Mouse (Mus musculus): ENCODE measurements at regions not wholly inside any gene's neighbourhood (a gene's known extent, or its start where the extent isn't known, plus 50 kb on each side); places are given as distances from the start of the nearest gene placed in this dataset.

- no peaks in the 10 kb centered on the region for H3K79me2 ChIP-seq (ENCODE audit: control insufficient read depth, insufficient read depth, low read length, poor library complexity)
- DNase-seq (ENCODE audit: low read depth, low spot score) = no peak
- TF ChIP-seq SIN3A (IDR thresholded peaks at IDR 0.05; ENCODE audit: low read length) = no peak
- no peak for TF ChIP-seq MEF2A (IDR thresholded peaks at IDR 0.05; ENCODE audit: extremely low read depth, insufficient replicate concordance, low read depth, low read length, poor library complexity, severe bottlenecking)
- TF ChIP-seq NRF1 (IDR thresholded peaks at IDR 0.05; ENCODE audit: insufficient read depth, low read depth, low read length, poor library complexity, severe bottlenecking) = no peak
- no peak for TF ChIP-seq POLR2A (IDR thresholded peaks at IDR 0.05; ENCODE audit: control insufficient read depth in 1 of 2, insufficient read depth in 1 of 2, low read depth in 1 of 2, low read length in 2 of 2, poor library complexity in 1 of 2)
- TF ChIP-seq MAX (IDR thresholded peaks at IDR 0.05; ENCODE audit: low read length) = no peak
- no peak for TF ChIP-seq ETS1 (IDR thresholded peaks at IDR 0.05; ENCODE audit: low read depth, low read length)
- TF ChIP-seq USF1 (IDR thresholded peaks at IDR 0.05; ENCODE audit: low read depth, low read length) = no peak
- no peak for TF ChIP-seq RAD21 (IDR thresholded peaks at IDR 0.05; ENCODE audit: low read depth, low read length)
- TF ChIP-seq CHD2 (IDR thresholded peaks at IDR 0.05; ENCODE audit: low read length) = no peak
- no peak for TF ChIP-seq POLR2AphosphoS5 (IDR thresholded peaks at IDR 0.05; ENCODE audit: borderline replicate concordance, low read depth, low read length)
- no peak for TF ChIP-seq TBP (IDR thresholded peaks at IDR 0.05; ENCODE audit: low read depth, low read length)
- no peak for TF ChIP-seq CHD1 (IDR thresholded peaks at IDR 0.05; ENCODE audit: low read depth, low read length)
- TF ChIP-seq GATA1 (IDR thresholded peaks at IDR 0.05; ENCODE audit: low read depth, low read length) = no peak
- TF ChIP-seq ZC3H11A (IDR thresholded peaks at IDR 0.05; ENCODE audit: low read depth, low read length) = no peak
- TF ChIP-seq ZMIZ1 (IDR thresholded peaks at IDR 0.05; ENCODE audit: low read depth, low read length) = no peak
- TF ChIP-seq POLR2AphosphoS2 (IDR thresholded peaks at IDR 0.05; ENCODE audit: low read length) = no peak
- no peak for TF ChIP-seq ZKSCAN1 (IDR thresholded peaks at IDR 0.05; ENCODE audit: low read depth, low read length)
- no peak for TF ChIP-seq KAT2A (conservative IDR thresholded peaks at IDR 0.05; ENCODE audit: low read depth, low read length)
- no peaks in the 10 kb centered on the region for H3K9me3 ChIP-seq (replicated peaks; ENCODE audit: insufficient read depth, low read length)
- no peaks in the 10 kb centered on the region for H3K27me3 ChIP-seq (ENCODE audit: control insufficient read depth in 1 of 2, insufficient read depth in 2 of 2, low read length in 2 of 2)
- H3K36me3 ChIP-seq (ENCODE audit: control insufficient read depth in 1 of 2, insufficient read depth in 2 of 2, low read length in 2 of 2) = no peaks in the 10 kb centered on the region
- H3K4me1 ChIP-seq (ENCODE audit: control insufficient read depth in 1 of 2, insufficient read depth in 2 of 2, low read length in 2 of 2) = no peaks in the 10 kb centered on the region
- H3K4me3 ChIP-seq (ENCODE audit: control insufficient read depth in 1 of 2, insufficient read depth in 1 of 2, low read depth in 2 of 2, low read length in 2 of 2) = no peak overlapping the region
- H3K9ac ChIP-seq (ENCODE audit: control insufficient read depth, low read depth, low read length, poor library complexity, severe bottlenecking) = no peak overlapping the region
- no peak overlapping the region for H3K27ac ChIP-seq (ENCODE audit: control insufficient read depth, low read depth, low read length)
Observed at GRCm38 (mm10) chr11:64655162-64655561, 218.7 kb upstream of the F930015N05Rik start.

- Histone ChIP-seq H3K27me3 (ENCODE audit: control insufficient read depth in 1 of 2, insufficient read depth in 2 of 2, low read length in 2 of 2) (no peaks in the 10 kb centered on the region), H3K9ac (ENCODE audit: control insufficient read depth, low read depth, low read length, poor library complexity, severe bottlenecking) (no peak overlapping the region), H3K36me3 (ENCODE audit: control insufficient read depth in 1 of 2, insufficient read depth in 2 of 2, low read length in 2 of 2) (no peaks in the 10 kb centered on the region), H3K79me2 (ENCODE audit: control insufficient read depth, insufficient read depth, low read length, poor library complexity) (no peaks in the 10 kb centered on the region), H3K27ac (ENCODE audit: control insufficient read depth, low read depth, low read length) (no peak overlapping the region), H3K4me1 (ENCODE audit: control insufficient read depth in 1 of 2, insufficient read depth in 2 of 2, low read length in 2 of 2) (no peaks in the 10 kb centered on the region), H3K9me3 (replicated peaks; ENCODE audit: insufficient read depth, low read length) (no peaks in the 10 kb centered on the region), H3K4me3 (ENCODE audit: control insufficient read depth in 1 of 2, insufficient read depth in 1 of 2, low read depth in 2 of 2, low read length in 2 of 2) (no peak overlapping the region)
- TF ChIP-seq CHD2 (IDR thresholded peaks at IDR 0.05; ENCODE audit: low read length) (no peak), TBP (IDR thresholded peaks at IDR 0.05; ENCODE audit: low read depth, low read length) (no peak), MEF2A (IDR thresholded peaks at IDR 0.05; ENCODE audit: extremely low read depth, insufficient replicate concordance, low read depth, low read length, poor library complexity, severe bottlenecking) (no peak), MXI1 (IDR thresholded peaks at IDR 0.05; ENCODE audit: low read depth, low read length) (no peak), NRF1 (IDR thresholded peaks at IDR 0.05; ENCODE audit: insufficient read depth, low read depth, low read length, poor library complexity, severe bottlenecking) (no peak), SIN3A (IDR thresholded peaks at IDR 0.05; ENCODE audit: low read length) (no peak), POLR2AphosphoS2 (IDR thresholded peaks at IDR 0.05; ENCODE audit: low read length) (no peak), EP300 (IDR thresholded peaks at IDR 0.05; ENCODE audit: low read depth in 1 of 2, low read length in 2 of 2) (no peak), ZNF384 (IDR thresholded peaks at IDR 0.05; ENCODE audit: low read depth, low read length) (no peak), ZKSCAN1 (IDR thresholded peaks at IDR 0.05; ENCODE audit: low read depth, low read length) (no peak), USF2 (IDR thresholded peaks at IDR 0.05; ENCODE audit: borderline replicate concordance in 1 of 2, insufficient read depth in 1 of 2, low read depth in 1 of 2, low read length in 2 of 2) (no peak), MAX (IDR thresholded peaks at IDR 0.05; ENCODE audit: low read length) (no peak), RAD21 (IDR thresholded peaks at IDR 0.05; ENCODE audit: low read depth, low read length) (no peak), GATA1 (IDR thresholded peaks at IDR 0.05; ENCODE audit: low read depth, low read length) (no peak), ELF1 (IDR thresholded peaks at IDR 0.05; ENCODE audit: low read depth, low read length) (no peak), RCOR1 (IDR thresholded peaks at IDR 0.05; ENCODE audit: low read depth, low read length) (no peak), ZC3H11A (IDR thresholded peaks at IDR 0.05; ENCODE audit: low read depth, low read length) (no peak)
- no peak for DNase-seq (ENCODE audit: low read depth, low spot score)
Observed at GRCm38 (mm10) chr11:64663166-64663565, 226.7 kb upstream of the F930015N05Rik start.

Measured in MEL (cell line).